Mouse (Mus musculus): Measurements from ENCODE around the gene Znrf3.

- TF ChIP-seq CTCF (IDR thresholded peaks at IDR 0.05; ENCODE audit: control insufficient read depth, insufficient read depth, low read length) = no peak
- no peak for TF ChIP-seq POLR2A (IDR thresholded peaks at IDR 0.05; ENCODE audit: borderline replicate concordance, control insufficient read depth, low read depth, low read length)
Observed at GRCm38 (mm10) chr11:5435493-5435892, 9.2 kb downstream of the Znrf3 start.

Data from bone marrow, adult 2 months (tissue).